Mouse (Mus musculus): ENCODE results near the gene Prickle2.

Gene Prickle2

DNA sequence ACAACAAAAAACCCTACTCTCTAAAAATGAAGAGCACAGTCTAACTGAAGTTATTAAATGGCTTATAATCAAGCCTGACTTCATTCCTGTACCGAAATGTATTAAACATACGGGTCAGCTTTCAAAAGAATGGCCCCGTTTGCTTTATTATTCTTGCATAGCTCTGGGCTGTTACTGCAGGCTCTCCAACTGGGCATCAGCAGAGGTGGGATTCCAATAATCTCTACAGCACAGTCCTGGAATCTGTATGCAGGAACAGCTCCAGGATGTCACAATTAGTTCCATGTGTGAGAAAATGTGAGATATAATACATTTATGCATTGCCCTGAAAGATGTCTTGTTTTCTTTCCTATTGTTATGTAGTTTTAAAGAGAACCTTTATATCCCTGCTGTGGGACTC lies 38.4 kb downstream of the Prickle2 start:
- in situ Hi-C loops (cut with MboI, MseI) = no loop called here

DNA sequence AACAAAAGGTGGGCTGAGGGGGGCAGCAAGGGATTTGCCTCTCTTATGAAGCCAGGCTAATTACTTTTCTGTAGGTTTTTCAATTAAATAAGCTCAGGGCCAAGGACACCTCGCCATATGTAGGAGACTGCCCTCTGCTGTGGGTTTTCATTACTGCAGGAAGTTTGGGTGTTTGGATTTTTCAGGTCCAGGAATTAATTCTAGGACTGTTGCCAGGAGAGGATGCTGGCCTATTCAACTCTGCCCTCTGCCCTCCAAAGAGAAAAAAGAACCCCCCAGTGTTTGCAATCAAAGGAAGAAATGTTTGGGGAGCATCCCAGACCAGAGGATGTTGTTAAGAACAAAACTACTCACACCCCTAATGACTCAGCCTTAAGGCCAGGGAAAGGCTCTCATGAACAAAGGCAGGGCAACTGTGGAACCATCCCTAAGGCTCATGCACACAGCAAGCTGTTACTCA lies 40.4 kb downstream of the Prickle2 start:
- in situ Hi-C loops (cut with MboI, MseI) = no loop called here

DNA sequence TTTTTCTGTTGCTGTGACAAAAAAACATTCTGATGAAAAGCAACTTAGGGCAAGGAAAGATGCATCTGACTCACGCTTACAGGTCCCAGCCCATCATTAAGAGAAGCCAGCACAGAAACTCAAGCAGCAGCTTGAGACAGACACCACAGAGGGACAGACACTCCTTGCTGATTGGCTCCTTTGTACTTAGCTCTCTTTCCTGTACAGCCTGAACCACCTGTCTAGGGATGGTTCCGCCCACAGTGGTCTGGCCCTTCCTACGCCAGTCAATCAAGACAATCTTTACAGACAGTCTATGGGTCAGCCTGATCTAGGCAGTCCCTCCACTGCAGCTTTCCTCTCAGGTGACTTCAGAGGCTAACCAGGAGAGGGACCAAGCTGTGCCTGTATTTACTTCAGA lies 42.1 kb downstream of the Prickle2 start:
- in situ Hi-C loops (cut with MboI, MseI) = no loop called here

DNA sequence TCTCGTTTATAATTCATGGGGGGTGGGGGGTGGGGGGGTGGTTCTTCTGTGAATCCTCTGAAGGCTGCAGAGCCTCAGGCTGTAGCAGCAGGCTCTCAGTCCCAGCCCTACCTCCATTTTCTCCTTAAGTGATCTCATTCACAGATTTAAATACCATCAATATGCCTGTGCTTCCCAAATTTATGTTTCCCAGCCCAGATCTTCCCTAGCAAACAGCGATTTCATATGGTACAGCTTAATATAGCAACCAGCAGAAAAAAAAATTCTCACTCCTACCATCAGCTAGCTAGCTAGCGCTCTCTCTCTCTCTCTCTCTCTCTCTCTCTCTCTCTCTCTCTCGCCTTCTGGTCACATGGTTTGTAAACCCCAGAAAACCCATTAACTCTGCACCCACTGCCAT lies 42.5 kb downstream of the Prickle2 start:
- in situ Hi-C loops (cut with MboI, MseI) = no loop called here

DNA sequence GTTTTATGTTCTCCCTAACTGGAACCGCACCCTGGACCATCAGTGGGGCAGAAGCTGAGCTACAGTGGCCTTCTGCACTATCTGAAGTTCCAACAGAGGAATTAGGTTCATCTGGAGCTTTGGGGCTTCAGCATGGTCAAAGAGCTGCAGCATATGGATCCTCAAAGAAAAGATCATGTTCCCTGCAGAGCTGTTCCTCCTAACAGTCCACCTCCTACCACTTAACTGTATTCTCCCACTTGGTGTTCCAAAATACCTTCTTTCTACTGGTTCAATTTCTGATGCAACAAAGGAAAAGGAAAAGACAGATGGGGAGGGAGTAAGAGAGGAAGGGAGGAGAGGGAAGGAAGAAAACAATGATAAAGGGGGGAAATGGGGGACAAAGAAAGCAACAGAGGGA lies 56.9 kb downstream of the Prickle2 start:
- in situ Hi-C loops (cut with MboI, MseI) = no loop called here

DNA sequence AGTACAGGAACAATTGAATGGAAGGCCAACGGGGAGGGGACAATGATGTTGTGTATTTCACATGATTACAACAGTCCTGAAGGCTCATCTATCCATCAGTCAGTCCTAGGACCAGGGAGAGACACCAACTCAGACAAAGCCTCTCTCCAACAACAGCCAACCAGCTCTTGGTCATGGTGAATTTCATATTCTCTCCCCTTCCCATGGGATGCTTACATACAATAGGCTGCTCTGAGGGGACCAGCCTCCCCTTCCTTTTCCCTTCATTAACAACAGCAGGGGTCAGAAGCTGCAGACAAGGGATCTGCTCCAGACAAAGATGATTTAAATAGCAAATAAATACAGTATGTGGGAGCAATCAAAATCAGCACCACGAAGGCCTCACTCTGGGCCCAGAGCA lies 57.4 kb downstream of the Prickle2 start:
- in situ Hi-C loops (cut with MboI, MseI) = no loop called here

DNA sequence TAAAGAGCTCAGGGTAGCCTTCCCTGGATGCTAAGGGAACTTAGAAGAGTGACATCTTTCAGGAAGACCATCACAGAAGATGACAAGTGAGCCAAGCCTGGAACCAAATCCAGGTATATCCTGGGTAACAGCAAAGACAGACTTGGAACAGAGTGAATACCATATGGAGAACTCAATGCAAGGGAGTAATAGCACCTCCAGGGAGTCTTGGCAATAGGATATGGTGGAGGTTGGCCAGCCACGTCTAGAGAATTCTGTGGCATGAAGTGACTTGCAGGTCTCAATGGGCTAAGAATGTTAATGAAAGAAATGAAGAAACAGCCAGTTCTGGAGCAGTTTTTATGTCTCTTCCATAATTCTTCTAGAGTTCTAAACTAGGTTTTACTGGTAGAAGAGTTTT lies 63.0 kb downstream of the Prickle2 start:
- in situ Hi-C loops (cut with MboI, MseI) = no loop called here

DNA sequence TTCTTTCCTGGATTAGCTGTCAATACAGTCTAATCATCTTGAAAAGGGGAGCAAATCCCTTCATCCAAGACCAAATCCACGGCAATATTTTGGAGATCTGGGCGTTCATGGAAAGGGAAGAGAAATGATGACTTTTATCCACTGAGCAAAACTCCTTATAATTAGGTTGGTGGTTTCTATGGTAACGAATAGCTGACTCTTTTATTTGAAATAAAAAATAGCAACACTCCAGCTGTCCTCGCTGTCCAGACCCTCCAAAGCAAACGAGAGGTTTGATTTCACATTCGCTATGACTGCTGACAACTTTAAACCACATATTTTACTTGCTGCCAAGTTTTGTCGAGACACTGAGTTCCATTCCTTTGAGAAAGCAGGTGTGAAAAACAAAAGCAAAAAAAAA lies 64.0 kb downstream of the Prickle2 start:
- in situ Hi-C loops (cut with MboI, MseI) = no loop called here

DNA sequence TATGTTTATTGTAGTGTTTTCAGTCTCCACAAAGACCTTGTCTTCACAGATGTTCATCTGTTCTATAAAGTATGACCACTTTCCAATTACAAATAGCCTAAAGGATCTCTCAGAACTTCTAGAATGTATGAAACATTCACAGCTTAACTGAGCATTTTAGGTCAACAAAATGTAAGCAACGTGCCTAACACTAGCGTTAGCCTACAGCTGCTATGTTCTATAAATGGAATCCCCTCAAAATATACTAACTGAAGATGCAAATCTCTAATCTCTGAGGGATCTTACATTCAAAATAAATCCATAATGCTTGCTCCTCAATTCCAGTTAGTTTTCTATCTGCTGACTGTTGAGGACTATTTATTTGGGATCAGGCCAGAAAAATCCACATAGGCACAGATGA lies 65.1 kb downstream of the Prickle2 start:
- in situ Hi-C loops (cut with MboI, MseI) = no loop called here

DNA sequence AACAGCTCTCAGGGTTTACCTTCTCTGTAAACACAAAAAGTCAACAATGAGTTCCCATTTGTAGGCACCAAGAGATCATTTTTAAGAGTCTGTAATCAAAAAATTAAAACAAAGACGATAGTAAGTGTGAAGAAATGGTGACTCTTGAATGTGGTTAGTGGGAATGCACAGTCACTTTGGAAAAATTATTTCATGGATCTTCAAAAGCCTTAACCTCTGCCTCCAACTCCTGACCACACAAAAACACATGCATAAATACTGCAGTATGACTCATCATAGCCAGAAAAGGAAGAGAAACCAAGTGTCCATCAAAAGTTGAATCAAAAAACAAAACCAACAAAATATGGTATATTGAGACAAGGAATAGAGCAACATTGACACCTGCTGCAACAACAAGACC lies 69.5 kb downstream of the Prickle2 start:
- in situ Hi-C loops (cut with MboI, MseI) = no loop called here

DNA sequence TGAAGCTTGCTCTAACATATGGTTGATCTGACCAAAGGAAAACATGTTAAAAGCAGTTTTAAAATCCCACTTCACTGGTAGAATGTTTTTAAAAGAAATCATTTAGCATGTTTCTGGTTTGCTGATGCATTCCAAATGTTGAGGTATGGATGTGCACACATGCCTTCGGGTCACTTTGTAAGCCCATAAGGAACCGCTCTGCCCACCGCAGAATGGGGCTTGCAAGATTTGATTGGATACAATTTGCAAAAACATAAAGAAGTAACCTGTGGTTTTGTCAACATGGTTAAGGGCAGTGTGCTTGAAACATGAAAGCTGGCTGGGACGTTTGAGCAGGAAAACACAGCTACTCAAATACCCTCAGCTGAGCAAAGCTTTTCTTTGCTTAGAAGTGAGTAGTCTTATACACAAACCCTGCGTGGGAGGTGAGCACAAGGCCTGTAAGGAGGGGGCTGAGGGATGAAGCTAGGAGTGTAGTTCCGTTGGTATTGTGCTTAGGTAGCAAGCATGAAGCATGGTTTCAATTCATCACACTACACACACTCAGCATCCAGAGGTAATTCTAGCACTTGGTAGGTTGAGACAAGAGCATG lies 71.0 kb downstream of the Prickle2 start:
- in situ Hi-C loops (cut with MboI, MseI) = no loop called here

DNA sequence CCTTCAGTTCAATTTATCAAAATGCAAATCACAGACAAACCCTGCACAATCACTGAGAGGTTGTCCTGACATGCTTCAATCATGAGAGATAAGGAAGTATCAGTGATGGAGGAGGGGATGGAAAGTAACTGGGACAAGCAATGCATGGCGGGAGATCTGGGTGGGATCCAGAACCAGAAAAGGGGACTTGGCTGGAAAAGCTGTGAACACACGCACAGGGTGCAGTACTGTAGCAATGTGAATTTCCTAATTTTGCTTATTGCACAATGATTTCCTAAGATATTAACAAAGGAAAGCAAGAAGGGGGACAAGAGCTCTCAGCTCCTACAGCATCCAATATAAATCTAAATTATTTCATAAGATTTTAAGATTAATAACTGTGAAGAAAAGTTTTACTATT lies 75.0 kb downstream of the Prickle2 start:
- in situ Hi-C loops (cut with MboI, MseI) = no loop called here

DNA sequence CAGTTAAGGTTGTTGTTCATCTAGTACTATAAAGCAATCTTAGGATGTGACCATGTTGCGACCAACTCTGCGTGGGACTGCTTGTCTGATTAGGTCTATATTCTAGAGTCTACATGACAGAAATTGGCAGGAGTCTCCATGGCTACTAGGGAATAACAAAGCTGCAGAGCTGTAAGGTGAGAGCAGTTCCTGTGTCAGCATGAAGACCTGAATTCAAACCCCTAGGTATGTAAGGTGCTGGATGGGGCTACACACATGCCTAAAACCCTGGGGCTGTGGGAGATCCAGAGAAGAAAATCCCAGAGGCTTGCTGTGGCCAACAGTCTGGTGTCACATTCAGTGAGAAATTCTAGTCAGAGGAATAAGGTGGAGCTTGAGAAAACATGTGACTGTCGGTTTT lies 78.2 kb downstream of the Prickle2 start:
- in situ Hi-C loops (cut with MboI, MseI) = loop anchor here in 1 of 2 experiments (10.0 kb wide), 1 partner anchor 1353 kb away; no protein-coding TSS in a partner anchor

DNA sequence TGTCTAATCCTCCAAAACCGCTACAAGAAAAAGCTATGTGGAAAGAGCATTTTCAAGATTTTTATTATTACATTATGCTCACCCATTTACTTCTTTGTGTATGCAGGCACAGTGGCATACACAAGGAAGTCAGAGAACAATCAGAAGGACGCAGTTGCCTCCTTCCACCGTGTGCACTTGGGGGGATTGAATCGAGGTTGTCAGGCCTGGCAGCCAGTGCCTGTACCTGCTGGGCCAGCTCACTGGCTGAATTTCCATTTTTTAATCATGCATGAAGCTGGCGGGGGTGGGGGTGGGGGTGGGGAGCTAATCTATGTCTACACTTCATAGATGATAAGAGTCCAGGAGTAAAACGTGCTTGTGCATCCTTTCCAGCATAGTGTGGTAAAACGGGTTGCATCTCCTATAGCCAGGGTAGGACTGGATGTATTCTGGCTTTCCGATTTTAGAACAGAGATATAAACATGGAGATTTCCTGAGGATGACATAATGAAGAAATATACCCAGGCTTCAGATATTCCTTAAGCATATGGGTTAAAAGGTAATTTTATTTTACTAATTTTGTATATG lies 78.8 kb downstream of the Prickle2 start:
- in situ Hi-C loops (cut with MboI, MseI) = loop anchor here in 1 of 2 experiments (10.0 kb wide), 1 partner anchor 1352 kb away; no protein-coding TSS in a partner anchor

DNA sequence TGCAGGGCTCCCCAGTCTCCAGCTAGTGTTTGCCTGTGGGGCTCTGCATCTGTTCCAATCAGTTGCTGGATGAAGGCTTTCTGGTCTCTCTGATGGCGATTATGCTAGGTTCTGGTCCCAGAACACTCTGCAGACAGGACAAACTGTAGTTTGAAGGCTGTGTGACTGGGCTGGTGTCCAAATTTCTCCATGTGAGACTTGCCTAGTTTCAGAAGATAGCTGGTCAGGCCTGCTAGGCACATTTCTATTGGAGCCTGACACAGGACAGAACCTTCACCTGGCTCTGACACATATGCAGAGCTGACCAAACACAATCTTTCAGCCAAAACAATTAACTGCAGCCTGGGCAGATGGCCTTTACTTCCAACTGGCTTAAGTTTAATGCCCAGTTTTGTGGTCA lies 80.0 kb downstream of the Prickle2 start:
- in situ Hi-C loops (cut with MboI, MseI) = loop anchor here in 1 of 2 experiments (10.0 kb wide), 1 partner anchor 1351 kb away; no protein-coding TSS in a partner anchor

DNA sequence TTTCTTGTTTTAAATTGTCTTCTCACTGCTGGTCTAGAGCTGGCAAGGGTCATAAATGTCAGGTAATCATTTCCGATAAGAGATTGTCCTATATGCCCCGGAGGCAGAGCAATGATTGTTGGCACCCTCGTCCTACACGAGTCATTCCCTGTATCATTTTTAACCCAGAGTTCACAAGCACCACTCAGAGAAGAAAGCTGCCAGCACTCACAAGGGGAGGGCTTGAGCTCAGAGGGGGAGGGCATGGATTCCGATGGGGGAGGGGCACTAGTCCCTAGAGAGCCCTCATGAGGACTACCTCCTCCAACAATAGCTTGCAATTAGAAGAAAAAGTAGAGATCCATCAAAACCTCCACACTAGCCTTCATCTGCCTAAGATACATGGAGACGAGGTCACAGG lies 81.6 kb downstream of the Prickle2 start:
- in situ Hi-C loops (cut with MboI, MseI) = loop anchor here in 1 of 2 experiments (10.0 kb wide), 1 partner anchor 1350 kb away; no protein-coding TSS in a partner anchor

DNA sequence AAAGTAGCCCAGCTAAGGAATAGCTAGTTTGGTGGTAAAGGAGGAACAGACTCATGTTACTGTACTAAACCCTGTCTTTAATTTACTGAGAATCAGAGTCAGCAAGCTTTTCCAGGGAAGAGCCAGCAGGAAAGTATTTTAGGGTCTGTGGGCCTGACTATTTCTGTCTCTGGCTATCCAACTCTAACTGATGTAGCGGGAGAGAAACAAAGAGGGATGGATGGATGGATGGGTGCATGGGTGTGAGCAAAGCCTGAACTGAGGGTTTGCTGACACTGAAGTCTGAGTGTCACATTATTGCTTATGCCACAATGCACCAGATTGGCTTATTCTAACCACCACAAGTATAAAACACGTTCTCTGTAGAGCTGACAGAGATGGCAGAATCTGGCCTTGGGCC lies 88.8 kb downstream of the Prickle2 start:
- in situ Hi-C loops (cut with MboI, MseI) = no loop called here

DNA sequence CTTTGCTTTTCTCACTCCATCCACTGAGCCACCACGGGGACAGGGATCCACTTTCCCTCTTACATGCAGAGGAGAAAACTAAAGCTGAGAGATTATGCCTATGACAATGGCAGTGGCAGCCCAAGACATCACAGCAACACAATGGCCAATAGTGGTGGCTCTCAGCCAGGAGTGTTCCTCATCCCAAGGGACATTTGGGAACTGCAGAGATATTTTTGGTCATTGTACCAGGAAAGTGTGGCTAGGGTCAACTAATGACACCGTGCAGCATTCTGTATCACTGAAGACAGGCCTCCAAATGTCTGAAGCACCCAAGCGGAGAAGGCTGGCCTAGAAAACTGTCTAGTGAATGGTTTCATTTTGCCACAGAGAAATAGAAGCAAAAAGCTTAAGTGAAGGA lies 91.2 kb downstream of the Prickle2 start:
- in situ Hi-C loops (cut with MboI, MseI) = no loop called here

DNA sequence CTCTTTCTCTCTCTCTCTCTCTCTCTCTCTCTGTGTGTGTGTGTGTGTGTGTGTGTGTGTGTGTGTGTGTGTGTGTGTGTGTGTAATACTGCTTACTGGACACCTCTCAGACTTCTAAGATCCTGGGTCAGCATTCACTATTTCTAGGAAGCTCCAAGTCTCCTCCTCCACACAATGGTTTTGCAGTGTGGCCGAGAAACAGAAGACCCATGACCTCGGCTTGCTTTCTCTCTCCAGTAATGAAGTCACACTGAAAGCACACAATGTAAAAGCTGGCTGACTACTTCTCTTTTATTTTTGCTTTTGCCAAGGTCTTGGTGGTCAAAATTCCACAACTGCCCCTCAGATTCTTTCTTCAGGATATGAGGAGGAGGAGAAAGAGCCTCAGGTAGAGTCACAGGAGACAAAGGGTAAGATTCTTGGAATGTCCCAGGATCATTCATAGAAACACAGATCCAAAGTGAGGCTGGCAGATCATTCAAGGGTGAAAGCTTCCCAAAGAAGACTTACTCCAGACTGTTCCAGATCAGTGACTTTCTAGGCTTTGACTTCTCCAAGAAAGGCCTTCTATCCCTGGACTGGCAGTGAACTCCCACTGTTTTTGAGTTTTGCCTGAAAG lies 93.7 kb downstream of the Prickle2 start:
- in situ Hi-C loops (cut with MboI, MseI) = no loop called here

DNA sequence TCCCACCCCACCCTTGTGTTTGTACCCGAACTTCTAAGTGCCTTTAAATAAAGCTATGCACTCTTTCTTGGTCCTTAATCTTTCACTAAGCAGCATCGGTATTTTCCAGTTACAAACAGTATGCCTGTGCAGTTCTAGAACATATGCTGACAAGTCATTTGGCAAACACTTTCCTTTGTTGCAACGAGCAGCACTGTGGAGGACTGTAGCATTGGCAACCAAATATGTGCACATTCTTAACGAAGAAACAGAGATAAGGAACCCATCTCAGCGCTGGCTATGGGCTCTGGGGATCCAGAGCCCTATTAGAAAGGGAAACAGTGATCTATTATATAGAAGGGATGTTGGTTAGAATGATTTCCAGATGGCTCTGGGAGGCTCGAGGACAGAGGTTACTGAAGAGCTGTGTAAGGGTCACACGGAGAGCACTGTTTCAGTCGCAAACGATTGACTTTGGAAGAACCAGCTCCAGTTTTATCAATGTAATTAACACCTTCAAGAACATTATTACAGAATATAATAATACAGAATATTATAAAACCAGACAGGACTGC lies 96.2 kb downstream of the Prickle2 start:
- in situ Hi-C loops (cut with MboI, MseI) = no loop called here

DNA sequence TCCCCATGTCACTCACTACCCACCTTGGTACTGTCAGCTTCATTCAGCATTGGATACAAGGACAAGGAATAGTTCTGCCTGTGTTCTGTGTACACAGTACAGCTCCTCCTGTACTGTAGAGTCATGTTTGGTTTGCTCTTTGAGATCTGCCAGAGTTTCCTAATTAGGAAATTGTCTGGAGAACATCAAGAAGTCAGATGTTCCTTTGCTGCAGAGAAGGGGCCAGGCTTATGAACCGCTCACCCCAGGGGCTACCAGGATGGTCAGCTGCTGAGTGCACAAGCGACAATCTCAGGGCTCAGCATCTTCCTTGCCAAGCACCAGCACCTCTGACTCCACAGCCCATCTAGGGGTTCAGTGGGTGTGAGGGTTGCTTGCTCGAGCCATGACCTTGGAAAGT lies 96.9 kb downstream of the Prickle2 start:
- in situ Hi-C loops (cut with MboI, MseI) = no loop called here

DNA sequence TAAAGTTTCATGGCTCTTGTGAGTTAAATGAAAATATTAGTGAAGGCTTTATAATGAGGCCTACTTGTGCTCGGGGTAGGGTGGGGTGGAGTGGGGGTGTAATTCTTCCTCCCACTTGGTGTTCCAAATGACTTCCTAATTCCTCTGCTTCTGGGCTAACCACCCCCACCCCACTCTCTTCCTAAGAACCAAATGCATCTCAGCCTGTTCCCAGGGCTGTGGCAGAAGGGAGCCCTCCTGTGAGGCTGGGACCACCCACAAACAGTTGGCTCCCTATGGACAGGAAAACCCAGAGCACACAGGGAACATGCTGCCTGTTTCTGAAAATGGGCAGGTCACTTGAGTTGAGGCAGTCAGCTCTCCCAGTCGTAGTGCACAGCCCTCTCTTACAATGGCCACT lies 100.8 kb downstream of the Prickle2 start:
- in situ Hi-C loops (cut with MboI, MseI) = no loop called here

DNA sequence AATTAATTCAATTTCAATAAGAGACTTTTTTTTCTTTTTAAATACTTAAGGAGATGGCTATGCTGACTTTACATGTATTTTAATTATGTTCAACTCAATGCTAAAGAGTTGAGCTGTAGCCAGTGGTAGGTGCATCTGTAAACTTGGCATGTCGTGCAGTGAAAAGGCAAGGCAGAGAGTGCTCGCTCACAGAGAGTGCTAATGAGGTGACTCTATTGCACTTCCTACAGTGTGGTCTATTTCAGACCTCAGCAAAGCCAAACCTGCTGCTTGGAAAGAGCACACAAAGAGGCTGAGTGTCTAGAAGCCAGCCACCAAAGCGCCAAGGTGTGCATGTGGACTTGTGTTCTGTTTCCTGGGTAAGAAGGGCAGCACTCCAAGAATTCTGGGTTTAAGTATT lies 109.6 kb downstream of the Prickle2 start:
- in situ Hi-C loops (cut with MboI, MseI) = no loop called here
